Mouse (Mus musculus) olfactory bulb, adult 2 months (tissue): ENCODE results near the gene Spock2. TPM values are rescaled to one million over a fixed set of nuclear protein-coding genes. Genes with fewer than 3 reads are reported as not detected.

Experiments used
- H3K27ac ChIP-seq: fragments of 200-500 bp; 2 replicates; pipeline ENCODE4 v1.5.1; 2012; ENCODE audit warnings: low read depth, low read length; ENCODE audit not compliant: insufficient read depth
- H3K4me1 ChIP-seq: fragments of 200-500 bp; 2 replicates; pipeline ENCODE4 v1.6.1; 2012; ENCODE audit warnings: low read length; ENCODE audit not compliant: control insufficient read depth, insufficient read depth
- H3K4me3 ChIP-seq: fragments of 200-500 bp; 2 replicates; pipeline ENCODE4 v1.5.1; 2012; ENCODE audit warnings: mild to moderate bottlenecking, low read depth, low read length, moderate library complexity; ENCODE audit not compliant: insufficient read depth
- CTCF ChIP-seq: fragments of 200-500 bp; IDR thresholded peaks from 2 replicates; pipeline ENCODE4 v1.5.1; 2012; ENCODE audit warnings: low read depth, mild to moderate bottlenecking, low read length, moderate library complexity; ENCODE audit not compliant: insufficient read depth
- POLR2A ChIP-seq: fragments of 200-500 bp; IDR thresholded peaks from 2 replicates; pipeline ENCODE4 v1.6.1; 2012; ENCODE audit warnings: mild to moderate bottlenecking, low read depth, low read length, moderate library complexity; ENCODE audit not compliant: insufficient read depth
- WGBS: fragments of 180-500 bp; shearing (Covaris S2); methylation state at CpG from one replicate; pipeline ENCODE4 v1.1.7; 2018; 5-methylcytosine and 5-hydroxymethylcytosine counted together
- polyA plus RNA-seq: library from polyadenylated mRNA; stranded (reverse); fragments of >200 nt; gene quantifications from 2 replicates; pipeline ENCODE4 v1.2.4, GENCODE M21; 2012; ENCODE audit warnings: low replicate concordance; ENCODE audit not compliant: missing spikeins, insufficient read depth, insufficient read length

Spock2 gene
- 129 and 224 TPM in 2 replicates for polyA plus RNA-seq

DNA sequence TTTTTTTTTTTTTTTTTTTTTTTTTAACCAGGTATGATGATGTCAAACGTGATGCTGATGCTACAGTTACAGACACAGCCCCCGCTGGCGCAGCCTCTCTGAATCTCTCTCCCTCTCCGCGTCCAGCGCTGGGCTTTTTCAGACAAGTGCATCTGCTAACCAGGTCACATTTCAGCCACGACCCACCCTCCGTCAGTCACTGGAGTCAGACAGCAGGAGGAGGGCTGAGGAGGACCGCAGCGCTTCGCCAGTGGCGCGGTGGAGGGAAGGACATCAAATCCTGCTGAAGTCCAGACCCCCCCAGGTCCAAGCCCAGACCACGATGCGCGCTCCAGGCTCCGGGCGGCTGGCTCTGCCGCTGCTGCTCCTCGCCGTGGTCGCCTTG, at the start of gene Spock2:
Gene Spock2, plus strand, starts transcription at position 74 of the 385 bp plus-strand sequence.
- Histone ChIP-seq H3K4me3 (peak within 1 kb of the TSS; percentile 82), H3K4me1 (peaks cover 38% of the 10 kb centered on the region), H3K27ac (peak within 1 kb of the TSS; percentile 96)
- under 1% methylated on average over 22 of the region's 22 CpGs for WGBS
- TF ChIP-seq POLR2A, result peak; percentile 49; the same call in 1 of the 2 replicates
- no peak for TF ChIP-seq CTCF

DNA sequence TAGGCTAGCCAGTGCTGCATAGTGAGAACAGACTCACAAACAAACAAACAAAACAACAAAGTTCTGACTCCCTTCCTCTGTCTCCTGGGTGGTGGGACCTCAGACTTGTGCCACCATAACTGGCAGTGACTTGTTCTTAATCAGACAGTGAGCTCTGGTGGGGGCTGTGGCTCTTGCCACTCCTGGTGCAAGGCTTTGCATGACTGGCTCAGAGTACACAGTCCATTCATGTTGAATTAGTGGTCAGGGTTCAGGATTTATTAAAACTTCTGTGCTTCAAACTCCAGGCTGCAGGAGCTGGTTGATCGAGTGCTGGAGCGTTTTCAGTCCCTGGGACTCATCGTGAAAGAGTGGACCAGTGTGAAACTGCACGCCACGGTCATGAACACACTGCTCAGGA, 43.8 kb upstream of the Spock2 start:
- H3K27ac ChIP-seq, result no peak overlapping the region
- no peak overlapping the region for H3K4me3 ChIP-seq
- 91% methylated on average over 5 of the region's 5 CpGs for WGBS
- TF ChIP-seq POLR2A (no peak), CTCF (no peak)
- no peaks in the 10 kb centered on the region for H3K4me1 ChIP-seq

DNA sequence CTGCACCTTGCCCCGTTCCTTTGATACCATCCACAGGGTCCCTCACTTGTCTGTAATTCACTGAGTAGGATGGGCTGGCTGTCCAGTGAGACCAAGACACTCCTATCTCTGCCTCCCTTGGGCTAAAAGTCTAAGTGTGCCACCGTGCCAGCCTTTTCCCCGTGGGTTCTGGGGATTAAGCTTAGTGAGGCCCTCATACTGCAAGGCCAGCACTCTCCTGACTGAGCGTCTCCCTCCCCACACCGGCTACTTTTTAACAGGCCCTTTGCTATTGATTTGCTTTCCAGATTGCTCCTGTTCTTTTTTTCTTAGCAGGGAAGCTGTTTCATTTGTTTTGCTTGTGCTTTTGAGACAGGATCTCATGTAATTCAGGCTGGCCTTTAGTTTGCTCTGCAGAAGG, 43.1 kb upstream of the Spock2 start:
- H3K4me1 ChIP-seq, result no peaks in the 10 kb centered on the region
- 65% methylated on average over 5 of the region's 5 CpGs for WGBS
- no peak for TF ChIP-seq POLR2A
- no peak for TF ChIP-seq CTCF
- H3K27ac ChIP-seq, result no peak overlapping the region
- no peak overlapping the region for H3K4me3 ChIP-seq

DNA sequence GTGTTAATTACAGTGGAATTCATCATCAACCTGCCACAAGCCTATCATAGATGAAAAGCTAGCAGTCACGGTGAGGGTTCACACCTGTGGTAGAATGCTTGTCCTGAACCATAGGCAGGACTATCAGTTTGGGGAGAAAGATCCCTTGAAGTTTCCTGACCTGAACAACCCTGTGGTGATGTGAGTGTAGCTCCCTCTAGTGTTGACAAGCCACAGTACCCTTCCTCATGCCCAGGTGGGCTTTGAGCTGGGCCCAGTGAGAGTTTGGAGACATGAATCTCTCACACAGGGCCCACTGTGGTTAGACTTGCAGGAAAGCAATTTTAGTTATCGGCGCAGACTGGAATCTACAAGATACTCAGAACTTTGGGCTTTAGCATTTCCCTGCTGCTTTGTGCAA, 39.5 kb upstream of the Spock2 start:
- TF ChIP-seq CTCF (no peak), POLR2A (no peak)
- 79% methylated on average over 3 of the region's 3 CpGs for WGBS
- H3K27ac ChIP-seq, result no peak overlapping the region
- H3K4me1 ChIP-seq, result no peaks in the 10 kb centered on the region
- no peak overlapping the region for H3K4me3 ChIP-seq

DNA sequence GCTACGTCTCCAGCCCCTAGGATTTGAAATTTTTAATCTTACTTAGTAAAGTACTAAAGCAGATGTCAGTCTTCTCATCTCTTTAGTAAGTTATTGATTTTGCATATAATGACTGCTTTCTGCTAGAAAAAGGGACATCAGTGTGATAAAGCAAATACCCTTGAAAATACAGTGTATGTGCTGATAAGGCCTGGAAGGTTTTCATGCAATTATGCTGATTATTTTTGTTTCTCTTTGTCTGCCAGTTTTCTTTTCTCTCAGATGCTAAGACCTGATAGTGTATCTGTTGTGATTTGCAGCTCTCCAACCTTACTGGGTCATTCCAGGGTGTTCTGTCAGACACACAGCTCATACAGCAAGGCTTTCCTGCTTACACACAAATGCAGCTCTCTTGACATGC, 30.9 kb upstream of the Spock2 start:
- TF ChIP-seq CTCF (no peak), POLR2A (no peak)
- Histone ChIP-seq H3K27ac (no peak overlapping the region), H3K4me1 (peaks cover 10% of the 10 kb centered on the region), H3K4me3 (no peak overlapping the region)
- WGBS, result 98% methylated on average over 1 of the region's 1 CpGs

DNA sequence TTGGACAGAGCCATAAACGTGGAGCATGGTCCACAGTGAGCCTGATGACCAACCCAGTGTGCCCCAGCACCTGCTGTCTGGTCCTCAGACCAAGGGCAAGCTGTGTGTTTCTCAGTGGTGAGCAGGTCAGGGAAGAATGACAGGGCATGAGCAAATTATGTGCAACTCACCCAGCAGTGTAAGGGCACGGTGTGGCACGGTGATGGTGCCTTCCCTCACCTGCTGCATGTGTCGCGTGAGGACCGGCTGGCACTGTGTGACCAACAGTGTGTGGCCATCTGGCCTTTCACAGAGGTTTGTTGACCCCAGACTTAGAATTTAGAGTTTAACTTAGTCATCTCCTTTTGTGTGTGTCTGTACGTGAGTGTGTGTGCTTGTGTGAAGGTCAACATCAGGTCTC, 28.8 kb upstream of the Spock2 start:
- no peak overlapping the region for H3K27ac ChIP-seq
- no peak overlapping the region for H3K4me3 ChIP-seq
- H3K4me1 ChIP-seq, result peaks cover 25% of the 10 kb centered on the region
- WGBS, result 95% methylated on average over 7 of the region's 7 CpGs
- no peak for TF ChIP-seq POLR2A
- no peak for TF ChIP-seq CTCF

DNA sequence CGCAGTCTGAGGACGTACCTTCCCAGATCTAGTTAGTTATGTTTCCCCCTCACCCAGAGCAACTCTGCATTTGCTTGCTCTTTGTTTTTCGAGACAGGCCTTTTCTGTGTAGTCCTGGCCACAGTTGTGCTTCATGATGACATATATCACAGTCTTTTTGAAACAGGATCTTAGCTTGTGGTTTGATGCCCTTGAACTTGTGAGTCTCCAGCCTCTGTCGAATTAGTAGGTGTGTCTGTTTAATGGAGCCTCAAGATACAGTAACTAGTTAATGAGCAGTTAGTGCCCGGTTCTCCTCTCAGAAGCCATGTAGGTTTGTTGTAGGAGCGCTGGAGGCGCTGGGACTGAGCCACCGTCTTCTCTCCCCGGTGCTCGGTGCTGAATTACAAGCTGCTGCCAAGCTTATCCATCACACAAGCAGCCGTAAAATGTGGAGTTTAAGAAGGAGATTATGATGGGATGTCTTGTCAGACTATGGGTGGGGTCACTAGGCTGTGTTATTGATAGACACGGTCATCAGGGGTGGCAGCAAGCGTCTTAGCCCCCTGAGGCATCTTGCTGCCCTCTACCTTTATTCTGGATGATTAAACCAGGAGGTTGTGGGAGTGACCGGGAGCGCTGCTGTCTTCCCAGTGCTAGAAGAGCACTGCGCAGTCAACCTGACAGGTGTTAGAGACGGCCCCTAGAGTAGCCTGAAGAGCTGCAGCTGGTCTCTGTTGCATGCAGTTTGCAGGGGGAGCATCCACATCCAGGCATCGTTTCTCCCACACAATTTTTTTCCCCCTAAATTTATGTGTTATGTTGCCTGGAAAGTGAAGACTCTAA, 28.1 kb upstream of the Spock2 start:
- TF ChIP-seq CTCF (no peak), POLR2A (no peak)
- 53% methylated on average over 18 of the region's 18 CpGs for WGBS
- H3K4me1 ChIP-seq, result peaks cover 25% of the 10 kb centered on the region
- no peak overlapping the region for H3K27ac ChIP-seq
- H3K4me3 ChIP-seq, result no peak overlapping the region

DNA sequence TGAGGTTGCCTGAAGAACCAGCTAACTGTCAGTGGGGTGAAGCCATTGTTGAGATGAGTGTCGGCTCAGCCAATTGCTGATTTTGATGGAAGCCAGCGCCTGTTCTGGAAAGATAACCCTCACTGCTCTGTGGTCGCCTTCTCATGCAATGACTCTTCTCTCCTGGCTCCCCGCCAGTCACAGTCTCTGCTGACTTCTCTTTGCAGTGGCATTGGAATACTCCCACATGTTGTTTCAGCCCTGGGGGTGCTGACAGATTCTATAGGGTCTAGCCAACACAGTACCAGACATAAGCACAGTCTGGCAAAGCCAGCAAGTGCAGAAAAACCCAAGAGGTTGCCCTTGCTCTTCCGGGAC, 27.5 kb upstream of the Spock2 start:
- no peak overlapping the region for H3K27ac ChIP-seq
- no peak for TF ChIP-seq CTCF
- TF ChIP-seq POLR2A, result no peak
- 33% methylated on average over 5 of the region's 5 CpGs for WGBS

DNA sequence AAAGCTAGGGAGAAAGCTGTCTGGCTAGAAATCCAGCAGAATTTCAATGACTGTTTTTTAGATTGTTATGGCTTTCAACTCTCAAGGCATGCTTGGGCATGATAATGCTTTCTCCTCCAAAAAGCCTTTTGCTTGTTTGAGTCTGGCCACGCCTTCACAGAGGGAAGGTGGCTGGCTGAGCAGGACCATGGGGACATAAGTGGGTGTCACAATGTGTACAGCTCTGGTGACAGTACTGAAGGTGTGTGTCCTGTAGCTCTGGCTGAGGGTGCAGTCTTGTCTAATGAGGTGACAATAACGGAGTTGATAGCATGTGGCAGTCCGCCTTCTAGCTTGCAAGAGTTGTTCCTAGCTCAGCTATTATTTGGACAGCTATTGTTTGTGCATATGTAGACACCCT, 25.8 kb upstream of the Spock2 start:
- no peak overlapping the region for H3K4me3 ChIP-seq
- no peak for TF ChIP-seq CTCF
- no peak for TF ChIP-seq POLR2A
- H3K27ac ChIP-seq, result no peak overlapping the region
- 87% methylated on average over 3 of the region's 3 CpGs for WGBS
- peaks cover 25% of the 10 kb centered on the region for H3K4me1 ChIP-seq

More for the DNA sequence above, 27.5 kb upstream of the Spock2 start:
- Histone ChIP-seq H3K4me3 (no peak overlapping the region), H3K4me1 (peaks cover 25% of the 10 kb centered on the region)
